Mouse (Mus musculus) left cerebral cortex, adult 2 months (tissue): ENCODE results near the gene Eml6. TPM values are rescaled to one million over a fixed set of nuclear protein-coding genes. Genes with fewer than 3 reads are reported as not detected.

Source experiments
- DNase-seq, 2 experiments: peaks; one replicate each; pipeline ENCODE4 v3.0.0; 2021 to 2022; ENCODE audit warnings: low spot score in 2 of 2, mixed read lengths in 1 of 2; ENCODE audit errors: extremely low spot score in 1 of 2
- H3K27ac ChIP-seq: fragments of 200-600 bp; 2 replicates; pipeline ENCODE4 v1.8.1; 2022
- H3K4me3 ChIP-seq: fragments of 200-600 bp; 2 replicates; pipeline ENCODE4 v1.8.1; 2022
- CTCF ChIP-seq: fragments of 200-600 bp; IDR thresholded peaks from 2 replicates; pipeline ENCODE4 v1.8.1; 2022; ENCODE audit warnings: antibody characterized with exemption, mild to moderate bottlenecking, moderate library complexity
- intact Hi-C: fragments of 180-260 bp; cut with DNase I; formaldehyde crosslinking; loops from one replicate; pipeline ENCODE4 v1.15.1; 2025
- long read RNA-seq, 2 experiments: library from polyadenylated mRNA; stranded (forward); transcript quantifications; one replicate each; pipeline ENCODE4 v2.0.0; 2021; ENCODE audit warnings: borderline mapping rate in 2 of 2
- total RNA-seq, 2 experiments: library from RNA; stranded (reverse); gene quantifications; 2 replicates each; pipeline ENCODE4 v1.2.3; 2021

Gene Eml6
- 10 to 100 TPM; 19.7 to 24.0 TPM for total RNA-seq
- long read RNA-seq, experiment 1, partial matches to known transcripts: 2 of 7 reads
- long read RNA-seq, experiment 1, other reads (novel, unspliced or antisense): 5 of 7 reads
- long read RNA-seq, experiment 2, full-length matches to known transcripts: 1 of 5 reads
- long read RNA-seq, experiment 2, partial matches to known transcripts: 1 of 5 reads
- long read RNA-seq, experiment 2, other reads (novel, unspliced or antisense): 3 of 5 reads

- intact Hi-C loops: loop anchor here (2.0 to 10.0 kb wide), 2 partner anchors 245 to 629 kb away; no protein-coding TSS in a partner anchor
These were observed at the start of gene Eml6 for GRCm38 (mm10) chr11:30025835-30026472. Gene Eml6, minus strand, starts transcription at chr11:30026033.

GRCm38 (mm10) chr11:30057299-30057698, 31.5 kb upstream of the Eml6 start:
- no peak for DNase-seq
- Histone ChIP-seq H3K4me3 (no peak overlapping the region), H3K27ac (no peak overlapping the region)
- intact Hi-C loops: no loop called here
- TF ChIP-seq CTCF: peak; percentile 25

More at GRCm38 (mm10) chr11:30025835-30026472, at the start of gene Eml6:
- peak; percentile 31 for TF ChIP-seq CTCF
- Histone ChIP-seq H3K4me3 (peak within 1 kb of the TSS; percentile 95), H3K27ac (peak within 1 kb of the TSS; percentile 91)
- DNase-seq: peak; percentile 94 to 96

- no peak for DNase-seq
- TF ChIP-seq CTCF: no peak
- Histone ChIP-seq H3K27ac (peak overlapping the region; percentile 91), H3K4me3 (peak overlapping the region; percentile 95)
- intact Hi-C loops: loop anchor here (2.0 to 10.0 kb wide), 2 partner anchors 246 to 630 kb away; no protein-coding TSS in a partner anchor
These were observed 689 bp downstream of the Eml6 start for GRCm38 (mm10) chr11:30025144-30025543.

GRCm38 (mm10) chr11:30024261-30025071, 1.4 kb downstream of the Eml6 start:
- intact Hi-C loops: loop anchor here (2.0 to 10.0 kb wide), 3 partner anchors 246 to 630 kb away; no protein-coding TSS in a partner anchor
- no peak for TF ChIP-seq CTCF

DNA sequence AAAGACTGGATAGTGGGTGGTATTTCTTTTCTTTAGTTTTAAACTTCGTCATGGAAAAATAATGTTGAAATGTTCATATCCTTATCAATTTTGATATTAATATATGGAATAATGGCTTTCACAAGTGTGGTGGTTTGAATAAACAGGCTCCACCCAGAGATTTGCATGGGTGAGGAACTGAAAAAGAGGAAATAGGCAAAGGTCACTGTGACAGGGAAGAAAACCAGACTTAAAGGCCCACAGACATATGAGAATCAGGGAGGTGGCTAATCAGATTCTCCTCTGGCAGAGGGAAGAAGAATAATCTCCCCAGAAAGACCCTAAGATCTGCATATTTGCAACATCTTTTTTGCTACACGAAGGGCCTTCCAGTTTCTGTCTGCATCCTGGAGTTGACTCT, 39.6 kb downstream of the Eml6 start:
- intact Hi-C loops: no loop called here
- no peak overlapping the region for H3K27ac ChIP-seq
- DNase-seq: no peak
- no peak for TF ChIP-seq CTCF
- H3K4me3 ChIP-seq: no peak overlapping the region

More at GRCm38 (mm10) chr11:30024261-30025071, 1.4 kb downstream of the Eml6 start:
- Histone ChIP-seq H3K27ac (peak overlapping the region; percentile 91), H3K4me3 (peak overlapping the region; percentile 95)
- peak; percentile 29 to 46 for DNase-seq

GRCm38 (mm10) chr11:29968874-29969273, 57.0 kb downstream of the Eml6 start:
- no peak for TF ChIP-seq CTCF

GRCm38 (mm10) chr11:29959366-29959765, 66.5 kb downstream of the Eml6 start:
- Histone ChIP-seq H3K27ac (no peak overlapping the region), H3K4me3 (no peak overlapping the region)
- intact Hi-C loops: no loop called here
- DNase-seq: no peak
- TF ChIP-seq CTCF: no peak

More at GRCm38 (mm10) chr11:29968874-29969273, 57.0 kb downstream of the Eml6 start:
- DNase-seq: no peak
- intact Hi-C loops: no loop called here
- Histone ChIP-seq H3K27ac (no peak overlapping the region), H3K4me3 (no peak overlapping the region)

- DNase-seq: no peak
- no peak for TF ChIP-seq CTCF
- Histone ChIP-seq H3K27ac (no peak overlapping the region), H3K4me3 (no peak overlapping the region)
- intact Hi-C loops: no loop called here
These were observed 81.2 kb downstream of the Eml6 start for GRCm38 (mm10) chr11:29944661-29945060.

- intact Hi-C loops: no loop called here
- no peak for DNase-seq
- Histone ChIP-seq H3K27ac (no peak overlapping the region), H3K4me3 (no peak overlapping the region)
- TF ChIP-seq CTCF: no peak
These were observed 101.5 kb downstream of the Eml6 start for GRCm38 (mm10) chr11:29924332-29924731.

GRCm38 (mm10) chr11:29923851-29924250, 102.0 kb downstream of the Eml6 start:
- H3K27ac ChIP-seq: no peak overlapping the region
- no peak overlapping the region for H3K4me3 ChIP-seq
- intact Hi-C loops: no loop called here
- no peak for DNase-seq
- no peak for TF ChIP-seq CTCF

- Histone ChIP-seq H3K4me3 (no peak overlapping the region), H3K27ac (no peak overlapping the region)
- intact Hi-C loops: no loop called here
- no peak for TF ChIP-seq CTCF
- DNase-seq: no peak
These were observed 112.7 kb downstream of the Eml6 start for GRCm38 (mm10) chr11:29913180-29913579.

GRCm38 (mm10) chr11:29909330-29909729, 116.5 kb downstream of the Eml6 start:
- no peak for DNase-seq
- no peak overlapping the region for H3K27ac ChIP-seq
- no peak overlapping the region for H3K4me3 ChIP-seq
- no peak for TF ChIP-seq CTCF
- intact Hi-C loops: no loop called here
